Mouse (Mus musculus): ENCODE data around the gene Snapc5.
"Not testable (repeated sequence)": the region's sequence is repeated elsewhere in the genome, so short reads cannot be mapped to it uniquely, and the experiment has no call there.

DNA sequence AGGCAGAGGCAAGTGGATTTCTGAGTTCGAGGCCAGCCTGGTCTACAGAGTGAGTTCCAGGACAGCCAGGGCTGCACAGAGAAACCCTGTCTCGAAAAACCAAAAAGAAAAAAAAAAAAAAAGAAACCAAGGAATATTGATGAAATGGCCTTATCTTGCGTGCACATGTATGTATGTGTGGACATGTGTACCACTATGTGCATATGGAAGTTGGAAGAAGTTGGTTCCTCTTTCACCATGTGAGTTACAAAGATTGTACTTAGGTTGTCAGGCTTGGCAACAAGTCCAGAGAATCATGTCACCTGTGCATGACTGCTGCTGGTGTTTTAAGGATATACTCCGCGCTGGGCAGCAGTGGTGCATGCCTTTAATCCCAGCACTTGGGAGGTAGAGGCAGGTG lies 4.2 kb downstream of the Snapc5 start:
- TF ChIP-seq GATA1 (IDR thresholded peaks at IDR 0.05; ENCODE audit: borderline replicate concordance, low read length); FLI1 (IDR thresholded peaks at IDR 0.05; ENCODE audit: low read length): not testable (repeated sequence)

All from megakaryocyte, embryonic 14.5 days (primary cell).